Mouse (Mus musculus): Measurements from ENCODE around the gene Kifc3.

DNA sequence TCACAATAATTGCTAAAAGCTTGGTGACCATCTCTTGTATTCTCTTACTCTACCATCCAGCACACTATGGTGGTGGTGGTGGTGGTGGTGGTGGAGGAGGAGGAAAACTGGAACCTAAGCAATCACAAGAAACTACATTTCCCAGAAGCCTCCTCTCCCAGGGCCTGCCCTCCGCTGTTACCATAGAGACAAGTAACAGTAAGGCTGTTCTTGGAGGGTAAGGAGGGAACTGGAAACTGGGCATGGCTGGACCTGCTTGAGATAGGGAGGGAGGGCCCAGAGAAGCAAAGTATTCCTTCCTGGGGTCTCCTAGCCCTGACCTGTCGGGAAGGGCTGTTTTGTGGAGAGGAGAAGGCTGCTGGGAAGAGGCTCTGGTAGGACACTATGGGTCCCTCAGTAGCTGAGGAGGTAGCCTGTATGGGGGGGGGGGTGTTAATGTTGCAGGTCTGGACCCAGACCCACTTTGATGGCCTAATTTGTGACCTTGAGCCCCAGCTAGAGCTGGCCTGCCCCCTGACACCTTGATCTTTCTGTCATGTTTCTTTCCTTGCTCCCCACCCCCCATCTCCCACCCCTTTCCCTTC lies 147.6 kb downstream of the Kifc3 start, which contains the start of gene Drc7:
- TF ChIP-seq CTCF (IDR thresholded peaks at IDR 0.05; ENCODE audit: control insufficient read depth, insufficient read depth, low read length) (no peak), POLR2A (IDR thresholded peaks at IDR 0.05; ENCODE audit: borderline replicate concordance, control insufficient read depth, low read depth, low read length) (no peak)
